Mouse (Mus musculus) bone marrow macrophage, adult 2 months (primary cell): ENCODE data around the gene Dirc2. TPM values are rescaled to one million over a fixed set of nuclear protein-coding genes. Genes with fewer than 3 reads are reported as not detected.

Experiments
- H3K27ac ChIP-seq: 2 replicates; pipeline ENCODE4 v1.5.1; 2012; ENCODE audit warnings: low read depth, low read length; ENCODE audit not compliant: insufficient read depth
- H3K4me1 ChIP-seq: 2 replicates; pipeline ENCODE4 v1.6.1; 2012; ENCODE audit warnings: low read length; ENCODE audit not compliant: control insufficient read depth, insufficient read depth
- H3K4me3 ChIP-seq: 2 replicates; pipeline ENCODE4 v1.5.1; 2012; ENCODE audit warnings: mild to moderate bottlenecking, low read length, moderate library complexity; ENCODE audit not compliant: insufficient read depth
- CTCF ChIP-seq: IDR thresholded peaks from 2 replicates; pipeline ENCODE4 v1.5.1; 2012; ENCODE audit warnings: low read depth, mild to moderate bottlenecking, low read length, moderate library complexity
- POLR2A ChIP-seq: IDR thresholded peaks from 2 replicates; pipeline ENCODE4 v1.6.1; 2012; ENCODE audit warnings: mild to moderate bottlenecking, low read depth, low read length, borderline replicate concordance
- polyA plus RNA-seq: library from polyadenylated mRNA; stranded (reverse); fragments of >200 nt; gene quantifications from 2 replicates; pipeline ENCODE4 v1.2.4, GENCODE M21; 2012; ENCODE audit not compliant: missing spikeins, insufficient read depth, insufficient read length

The Dirc2 gene
- polyA plus RNA-seq, 1 experiment = 21.2 TPM

DNA sequence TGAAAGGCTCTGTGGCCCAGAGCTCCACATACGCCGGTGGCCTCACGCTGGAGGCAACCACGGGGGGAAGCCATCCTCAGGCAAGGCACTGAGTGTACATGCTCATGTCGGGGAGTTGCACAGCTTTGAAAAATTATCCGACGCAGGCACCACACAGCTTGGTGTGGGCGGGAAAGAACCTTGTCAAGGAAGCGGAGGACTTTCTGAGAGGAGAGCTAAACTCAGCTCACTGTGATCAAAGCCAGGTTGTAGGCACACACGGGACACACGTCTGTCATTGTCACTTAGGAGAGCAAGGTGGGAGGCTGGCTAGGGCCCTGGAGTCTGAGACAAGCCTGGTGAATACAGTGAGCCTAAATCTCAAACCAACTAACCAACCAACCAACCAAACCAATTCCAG, 67.3 kb downstream of the Dirc2 start:
- no peak for TF ChIP-seq POLR2A
- TF ChIP-seq CTCF = no peak
- no peak overlapping the region for H3K27ac ChIP-seq
- no peak overlapping the region for H3K4me3 ChIP-seq
- H3K4me1 ChIP-seq = no peaks in the 10 kb centered on the region

GRCm38 (mm10) chr16:35696103-35696502, 73.1 kb downstream of the Dirc2 start:
- Histone ChIP-seq H3K4me1 (no peaks in the 10 kb centered on the region), H3K27ac (no peak overlapping the region), H3K4me3 (no peak overlapping the region)
- no peak for TF ChIP-seq CTCF
- no peak for TF ChIP-seq POLR2A

- no peak for TF ChIP-seq POLR2A
- TF ChIP-seq CTCF = no peak
- H3K27ac ChIP-seq = no peak overlapping the region
- H3K4me1 ChIP-seq = no peaks in the 10 kb centered on the region
- no peak overlapping the region for H3K4me3 ChIP-seq
These were observed 74.8 kb downstream of the Dirc2 start for GRCm38 (mm10) chr16:35694250-35694846.

DNA sequence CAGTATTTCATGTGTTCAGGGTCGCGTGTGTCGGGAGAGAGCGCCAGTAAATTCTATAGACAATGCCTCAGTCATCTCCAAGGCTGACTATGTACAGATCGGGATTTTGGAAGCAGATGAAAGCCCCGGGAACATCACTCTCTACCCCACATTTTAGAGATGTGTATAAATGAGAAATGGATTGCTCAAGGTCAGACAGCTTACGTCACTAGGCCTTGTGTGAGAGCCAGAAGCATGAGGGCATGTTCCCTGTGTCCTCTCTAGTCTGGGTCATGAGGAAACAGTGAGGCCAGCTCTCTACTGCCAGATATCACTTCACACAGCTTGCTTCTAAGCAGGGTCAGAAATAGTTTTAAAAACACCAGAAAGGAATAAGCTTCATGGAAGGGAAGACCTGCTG, 77.5 kb downstream of the Dirc2 start:
- Histone ChIP-seq H3K4me3 (no peak overlapping the region), H3K4me1 (no peaks in the 10 kb centered on the region), H3K27ac (no peak overlapping the region)
- TF ChIP-seq CTCF (no peak), POLR2A (no peak)

DNA sequence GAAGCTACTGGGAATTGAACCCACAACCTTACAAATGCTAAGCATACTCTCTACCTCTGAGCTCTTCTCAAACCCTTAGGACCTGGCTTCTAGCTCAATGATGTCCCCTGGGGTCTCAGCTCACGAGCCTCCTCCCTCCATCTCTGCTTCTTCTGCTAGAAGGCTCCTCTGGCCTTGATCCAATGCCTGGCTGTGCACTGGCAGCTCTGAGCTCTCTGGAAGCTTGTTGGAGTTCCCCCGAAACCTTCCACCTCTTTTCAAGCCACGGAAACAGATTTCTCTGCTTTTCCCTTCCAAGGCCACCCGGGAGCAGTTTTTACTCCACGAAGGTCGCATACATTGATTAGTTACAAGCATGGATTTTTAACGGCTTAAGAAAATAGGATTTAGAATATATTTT, 82.7 kb downstream of the Dirc2 start:
- H3K4me1 ChIP-seq = no peaks in the 10 kb centered on the region
- no peak overlapping the region for H3K27ac ChIP-seq
- no peak overlapping the region for H3K4me3 ChIP-seq
- TF ChIP-seq CTCF = no peak
- TF ChIP-seq POLR2A = no peak

DNA sequence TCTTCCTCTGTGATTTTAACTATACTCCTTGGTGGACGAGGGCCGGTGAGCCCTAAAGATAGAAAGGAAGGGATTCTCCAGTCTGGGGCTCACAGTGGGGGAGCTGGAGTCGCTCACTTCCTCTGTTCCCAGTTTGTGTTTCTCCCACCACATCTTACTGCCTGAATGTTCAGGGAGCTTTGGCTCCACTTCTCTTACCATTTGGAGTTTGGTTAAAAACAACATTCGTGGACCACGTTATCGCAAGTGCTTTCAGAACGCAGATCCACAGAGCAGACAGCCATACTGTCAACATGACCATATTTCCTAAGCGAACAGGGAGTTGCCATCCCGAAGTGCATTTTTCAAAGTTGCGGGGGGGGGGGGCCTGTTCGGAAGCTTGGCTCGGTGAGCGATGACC, 84.1 kb downstream of the Dirc2 start:
- Histone ChIP-seq H3K4me3 (no peak overlapping the region), H3K4me1 (no peaks in the 10 kb centered on the region), H3K27ac (no peak overlapping the region)
- TF ChIP-seq POLR2A = no peak

- Histone ChIP-seq H3K4me3 (no peak overlapping the region), H3K4me1 (no peaks in the 10 kb centered on the region), H3K27ac (no peak overlapping the region)
- TF ChIP-seq CTCF = no peak
- TF ChIP-seq POLR2A = no peak
These were observed 87.6 kb downstream of the Dirc2 start for GRCm38 (mm10) chr16:35681327-35682108.

GRCm38 (mm10) chr16:35678476-35678875, 90.7 kb downstream of the Dirc2 start:
- H3K27ac ChIP-seq = no peak overlapping the region
- H3K4me3 ChIP-seq = no peak overlapping the region
- TF ChIP-seq CTCF (no peak), POLR2A (no peak)
- H3K4me1 ChIP-seq = no peaks in the 10 kb centered on the region

- no peak overlapping the region for H3K27ac ChIP-seq
- H3K4me1 ChIP-seq = no peaks in the 10 kb centered on the region
- H3K4me3 ChIP-seq = no peak overlapping the region
- TF ChIP-seq POLR2A (no peak), CTCF (no peak)
These were observed 91.5 kb downstream of the Dirc2 start for GRCm38 (mm10) chr16:35677511-35678113.

- no peak overlapping the region for H3K4me3 ChIP-seq
- H3K4me1 ChIP-seq = no peaks in the 10 kb centered on the region
- H3K27ac ChIP-seq = no peak overlapping the region
- TF ChIP-seq CTCF = no peak
- no peak for TF ChIP-seq POLR2A
These were observed 104.3 kb downstream of the Dirc2 start for GRCm38 (mm10) chr16:35664847-35665246.
